Mouse (Mus musculus): ENCODE measurements around the gene Hes2.

The Hes2 gene

DNA sequence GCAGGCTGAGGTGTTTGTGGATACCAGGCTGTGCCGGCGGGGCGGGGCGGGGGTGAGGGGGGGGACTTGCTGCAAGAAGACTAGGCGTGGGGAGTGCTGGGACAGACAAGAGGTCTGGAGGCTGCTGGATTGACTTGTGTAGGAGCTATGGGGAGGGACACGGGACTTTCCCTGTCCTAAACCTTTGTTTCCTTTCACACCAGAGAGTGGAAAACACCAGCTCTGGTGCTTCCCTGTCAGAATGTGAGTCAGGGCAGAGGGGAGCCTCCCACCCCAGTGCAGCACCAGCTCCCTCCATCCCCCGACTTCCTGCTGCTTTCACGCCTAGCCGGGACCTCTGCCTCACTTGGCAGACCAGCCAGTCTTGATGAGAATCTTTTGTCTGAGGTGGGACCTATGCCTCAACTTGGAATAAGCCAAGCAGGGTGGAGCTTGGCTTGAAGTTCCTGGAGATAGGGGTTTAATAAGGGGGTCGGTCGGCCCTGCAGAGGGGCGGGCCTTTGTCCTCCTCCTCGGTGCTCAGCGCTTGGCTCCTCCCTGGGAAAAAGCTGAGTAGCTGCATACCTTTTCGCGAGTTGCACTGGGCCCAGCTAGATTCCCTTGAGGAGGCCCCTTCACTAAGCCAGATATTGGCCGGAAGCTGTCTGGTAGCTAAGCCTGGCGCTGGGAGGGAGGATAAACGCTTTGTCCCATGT, 27.0 kb downstream of the Hes2 start:
- peak; percentile 52 for DNase-seq (ENCODE audit: low read depth, low spot score)

DNA sequence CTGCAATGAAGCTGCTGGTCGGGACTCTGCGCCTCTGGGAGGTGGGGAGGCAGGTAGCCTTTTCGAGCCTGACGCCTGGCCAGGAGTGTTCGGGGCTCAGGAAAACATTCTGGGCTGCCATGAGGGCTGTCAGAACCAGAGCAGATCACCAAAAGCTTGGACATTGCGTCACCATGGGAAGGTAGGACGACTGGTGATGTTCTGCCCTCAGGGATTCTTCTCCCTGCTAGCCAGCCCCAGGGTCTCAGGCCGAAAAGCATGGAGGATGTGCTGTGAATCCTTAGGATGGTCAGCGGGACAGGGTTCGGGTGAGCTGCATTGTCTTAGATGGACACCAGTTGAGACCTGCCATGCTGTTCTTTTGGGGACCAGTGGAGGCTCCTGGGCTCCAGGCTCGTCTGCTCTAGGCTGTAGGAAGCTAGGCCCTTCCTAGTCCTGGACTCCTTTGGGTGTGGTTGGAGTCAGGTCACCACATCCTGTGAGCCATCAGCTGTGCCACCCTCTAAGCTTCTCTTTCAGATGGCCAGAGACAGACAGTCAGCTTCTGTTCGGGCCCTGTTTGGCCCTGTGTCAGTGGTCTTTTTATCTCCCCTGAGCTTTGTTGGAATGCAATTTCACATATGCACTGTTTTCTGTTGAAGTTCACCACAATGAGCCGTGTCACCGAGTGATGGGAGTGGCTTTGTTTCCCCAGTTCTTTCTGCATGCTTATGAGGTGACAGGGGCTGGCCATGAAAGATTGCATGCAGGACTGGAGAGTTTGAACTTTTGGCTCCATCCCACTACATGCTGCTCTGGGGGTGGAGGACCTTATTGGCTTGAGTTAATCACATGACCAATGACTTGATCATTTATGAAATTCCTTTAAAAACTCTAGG, 27.8 kb downstream of the Hes2 start:
- DNase-seq (ENCODE audit: low read depth, low spot score): peak; percentile 36

DNA sequence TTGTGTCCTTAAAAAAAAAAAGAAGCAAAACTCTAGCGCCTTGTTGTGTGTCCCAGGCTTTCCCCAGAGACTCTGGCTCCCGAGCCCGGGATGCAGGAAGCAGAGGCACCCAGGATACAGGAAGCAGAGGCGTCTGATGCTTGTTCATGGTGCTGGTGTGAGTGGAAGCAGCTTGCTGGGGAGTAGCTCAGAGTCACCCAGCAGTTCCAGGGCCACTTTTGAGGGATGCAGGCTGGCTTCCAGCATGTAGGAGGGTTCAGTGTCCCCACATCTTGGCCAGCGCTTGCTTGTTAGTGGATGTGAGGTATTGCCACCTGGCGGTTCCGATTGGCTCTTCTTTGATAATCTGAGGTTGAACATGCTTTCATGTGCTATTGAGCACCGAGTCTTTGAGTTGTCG, 28.5 kb downstream of the Hes2 start:
- DNase-seq (ENCODE audit: low read depth, low spot score): no peak

DNA sequence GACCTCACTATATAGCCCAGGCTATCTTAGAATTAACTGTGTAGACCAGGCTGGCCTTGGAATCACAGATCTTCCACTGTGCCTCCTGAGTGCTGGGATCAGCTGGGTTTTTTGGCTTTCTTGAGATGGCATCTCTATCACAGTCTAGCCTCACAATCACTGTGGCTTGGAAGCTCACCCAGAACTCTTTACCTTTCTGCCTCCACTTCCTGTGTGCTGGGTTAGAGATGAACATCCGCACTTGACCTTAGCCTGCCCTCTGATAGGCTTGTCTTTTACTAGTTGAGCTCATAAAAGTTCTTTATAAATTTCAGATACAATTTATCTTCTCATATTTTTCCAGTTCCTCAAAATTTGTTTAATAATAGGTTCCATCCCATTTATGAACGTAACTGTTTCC, 30.0 kb downstream of the Hes2 start:
- DNase-seq (ENCODE audit: low read depth, low spot score): no peak

DNA sequence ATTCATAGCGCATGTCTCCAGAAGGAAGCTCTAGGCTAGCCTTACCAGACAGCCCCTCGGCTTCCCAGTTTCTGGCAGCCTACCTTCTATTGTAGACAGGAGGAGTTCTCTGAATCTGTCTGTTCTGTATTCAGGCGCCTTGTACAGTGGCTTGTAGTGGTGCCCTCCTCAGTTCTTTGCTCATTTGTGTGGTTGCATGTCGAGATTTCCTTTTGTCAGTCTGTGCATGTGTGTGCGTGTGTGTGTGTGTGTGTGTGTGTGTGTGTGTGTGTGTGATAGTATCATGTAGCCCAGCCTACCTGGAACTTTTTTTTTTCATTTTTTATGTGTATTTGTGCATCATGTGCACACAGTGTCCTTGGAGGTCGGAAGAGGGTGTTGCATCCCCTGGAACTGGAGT, 30.4 kb downstream of the Hes2 start:
- no peak for DNase-seq (ENCODE audit: low read depth, low spot score)

DNA sequence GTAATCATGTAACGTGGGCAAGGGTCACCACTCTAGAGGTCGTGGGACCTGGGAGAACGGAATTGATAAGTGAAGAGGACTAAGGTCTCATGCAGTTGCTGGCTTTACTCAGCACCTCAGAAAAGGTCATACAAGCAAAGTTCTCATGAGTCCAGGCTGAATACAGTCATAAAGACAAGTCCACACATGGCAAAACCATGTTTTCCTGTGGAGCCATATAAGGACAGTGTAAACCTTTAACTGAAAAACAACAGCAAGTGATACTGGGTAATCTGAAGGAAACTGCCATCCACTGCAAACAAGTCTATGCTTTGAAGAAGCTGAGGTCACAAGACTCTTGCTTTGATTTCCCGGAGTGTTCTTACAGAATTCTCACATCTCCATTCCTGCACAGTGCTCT, 31.0 kb downstream of the Hes2 start:
- DNase-seq (ENCODE audit: low read depth, low spot score): no peak

DNA sequence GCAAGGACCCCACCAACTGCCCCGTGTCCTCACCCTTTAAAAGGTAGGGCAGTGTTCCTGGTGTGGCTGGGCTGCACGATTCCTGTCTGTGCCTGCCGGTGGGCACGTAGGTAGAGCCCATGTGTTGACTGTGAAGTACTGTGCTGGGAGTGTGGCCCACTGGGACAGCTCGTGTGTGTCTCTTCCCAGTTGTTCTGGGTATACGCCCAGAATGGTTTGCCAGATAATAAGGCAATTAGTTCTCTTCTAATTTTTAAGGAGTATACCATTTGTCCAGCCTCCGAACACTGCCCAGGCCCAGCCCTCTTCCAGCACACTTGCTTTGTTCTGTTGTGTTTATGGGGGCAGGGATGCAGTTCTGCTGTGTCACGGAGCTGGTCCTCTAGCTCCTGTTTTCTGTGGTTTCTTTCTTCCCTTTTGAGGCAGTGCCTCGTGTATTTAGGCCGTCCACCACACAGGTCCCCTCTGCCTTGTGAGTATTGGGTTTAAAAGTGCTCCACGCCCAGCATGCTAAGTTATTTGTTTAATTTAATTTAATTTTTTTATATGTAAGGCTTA, 31.5 kb downstream of the Hes2 start:
- no peak for DNase-seq (ENCODE audit: low read depth, low spot score)

DNA sequence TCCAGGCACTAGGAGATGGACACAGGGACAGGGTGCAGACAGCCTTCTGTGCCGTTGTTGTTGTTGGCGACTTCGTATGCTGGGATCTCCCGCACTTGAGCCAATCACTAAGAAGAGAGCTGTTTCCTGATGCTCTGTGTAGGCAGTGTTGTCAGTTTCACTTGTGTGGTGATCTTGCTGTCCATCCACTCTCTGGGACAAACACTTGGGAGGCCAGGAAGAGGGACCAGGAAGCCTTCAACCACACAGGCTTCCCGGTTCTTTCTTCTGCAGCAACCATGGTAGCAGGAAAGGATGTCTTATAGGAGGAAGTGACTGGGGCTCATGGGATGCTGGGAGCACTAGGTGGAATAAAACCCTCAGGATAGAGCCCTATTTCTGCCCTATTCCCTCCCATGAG, 32.0 kb downstream of the Hes2 start:
- no peak for DNase-seq (ENCODE audit: low read depth, low spot score)

DNA sequence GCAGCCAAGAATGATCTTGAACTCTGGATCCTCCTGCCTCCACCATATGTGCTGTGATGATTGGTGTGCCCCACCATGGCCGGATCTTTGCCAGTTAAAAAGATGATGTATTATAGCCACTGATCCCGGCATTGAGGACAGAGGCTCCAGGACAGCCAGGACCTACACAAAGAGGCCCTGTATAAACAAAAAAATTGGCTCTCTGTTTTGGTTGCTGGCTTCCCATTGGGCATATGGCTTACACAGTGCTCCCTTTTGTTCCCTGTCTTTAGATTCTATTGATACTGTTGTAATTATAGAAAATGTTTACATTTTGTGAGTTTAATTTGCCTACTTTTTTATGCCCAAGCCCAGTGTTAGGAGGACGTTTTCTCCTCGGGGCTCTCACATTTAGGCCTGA, 33.9 kb downstream of the Hes2 start:
- no peak for DNase-seq (ENCODE audit: low read depth, low spot score)

DNA sequence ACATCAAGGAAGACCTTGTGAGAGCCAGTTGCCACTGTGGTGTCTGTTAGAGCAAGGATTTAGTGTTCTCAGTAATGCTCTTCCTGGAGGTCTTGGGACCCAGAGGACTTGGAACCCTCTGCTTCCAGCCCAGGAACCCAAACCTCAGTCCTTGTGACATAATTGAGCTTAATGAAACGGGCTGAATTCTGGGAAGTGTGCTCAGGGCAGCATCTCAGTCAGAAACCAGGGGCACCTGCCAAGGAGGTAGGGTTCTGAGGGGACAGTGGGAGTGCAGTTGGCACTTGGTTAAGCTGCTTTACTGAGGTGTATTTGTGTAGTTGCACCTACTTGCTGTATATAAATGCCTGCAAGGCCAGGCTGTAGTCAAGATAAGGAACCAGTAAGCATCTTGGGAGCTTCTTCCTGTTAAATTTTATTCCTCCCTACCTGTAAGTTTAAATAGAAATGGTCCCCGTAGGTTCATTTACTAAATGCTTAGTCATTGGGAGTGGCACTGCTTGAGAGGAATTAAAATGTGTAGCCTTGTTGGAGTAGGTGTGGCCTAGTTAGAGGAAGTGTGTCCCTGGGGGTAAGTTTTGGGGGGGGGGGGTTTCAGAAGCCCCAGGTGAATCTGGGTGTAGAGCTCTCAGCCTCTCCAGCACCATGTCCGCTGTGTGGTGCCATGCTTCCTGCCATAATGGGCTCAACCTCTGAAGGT, 36.0 kb downstream of the Hes2 start:
- no peak for DNase-seq (ENCODE audit: low read depth, low spot score)

DNA sequence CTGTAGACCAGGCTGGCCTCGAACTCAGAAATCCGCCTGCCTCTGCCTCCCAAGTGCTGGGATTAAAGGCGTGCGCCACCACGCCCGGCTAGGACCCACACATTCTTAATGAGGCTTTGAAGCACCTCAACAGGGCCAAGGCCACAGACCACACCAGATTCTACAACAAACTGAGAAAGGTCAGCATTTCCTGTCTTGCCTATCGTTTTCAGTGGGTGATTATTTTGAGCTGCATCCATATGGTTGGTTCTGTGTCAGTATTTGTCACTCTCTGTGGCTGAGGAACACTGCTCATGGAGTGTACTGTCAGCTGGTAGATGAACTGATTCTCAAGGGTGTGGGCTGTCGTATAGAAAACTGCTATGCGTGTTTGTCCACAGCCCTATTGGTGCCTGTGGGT, 37.6 kb downstream of the Hes2 start:
- DNase-seq (ENCODE audit: low read depth, low spot score): no peak

DNA sequence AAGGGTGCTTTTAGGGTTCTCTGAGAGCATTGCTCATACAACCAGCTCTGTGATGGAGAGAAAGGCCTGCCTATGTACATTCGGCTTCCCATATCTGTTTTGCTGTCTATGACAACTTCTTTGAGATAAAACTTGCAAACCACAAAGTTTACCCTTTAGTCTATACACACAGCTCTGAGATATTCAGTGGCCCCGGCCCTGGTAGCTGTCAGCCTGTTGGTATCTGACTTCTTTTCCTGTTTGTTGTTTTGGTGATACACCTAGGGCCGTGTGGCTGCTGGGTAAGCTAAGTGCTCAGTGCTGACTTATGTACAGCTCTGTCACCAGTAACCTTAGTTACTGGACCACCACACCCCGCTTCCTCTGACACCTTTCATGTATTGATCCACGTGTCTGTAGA, 38.9 kb downstream of the Hes2 start:
- no peak for DNase-seq (ENCODE audit: low read depth, low spot score)

DNA sequence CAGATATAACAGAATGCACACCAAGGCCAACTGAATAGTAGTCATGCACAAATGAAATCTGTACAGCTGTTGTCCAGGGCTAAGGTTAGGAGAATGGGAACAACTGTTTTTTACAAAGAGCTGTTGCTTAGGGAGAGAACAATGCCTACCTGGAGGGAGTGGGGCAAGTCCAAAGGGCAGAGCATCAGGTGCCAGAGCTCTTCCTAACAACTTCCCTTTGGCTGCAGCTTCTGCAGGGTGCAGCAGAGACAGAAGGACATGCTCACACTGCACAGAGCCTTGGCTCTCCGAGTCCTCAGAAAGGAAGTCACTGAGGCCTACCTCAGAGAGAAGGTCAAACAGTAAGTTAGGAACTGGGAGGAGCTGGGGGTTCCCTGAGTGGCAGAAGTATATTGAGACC, 41.0 kb downstream of the Hes2 start:
- DNase-seq (ENCODE audit: low read depth, low spot score): no peak

DNA sequence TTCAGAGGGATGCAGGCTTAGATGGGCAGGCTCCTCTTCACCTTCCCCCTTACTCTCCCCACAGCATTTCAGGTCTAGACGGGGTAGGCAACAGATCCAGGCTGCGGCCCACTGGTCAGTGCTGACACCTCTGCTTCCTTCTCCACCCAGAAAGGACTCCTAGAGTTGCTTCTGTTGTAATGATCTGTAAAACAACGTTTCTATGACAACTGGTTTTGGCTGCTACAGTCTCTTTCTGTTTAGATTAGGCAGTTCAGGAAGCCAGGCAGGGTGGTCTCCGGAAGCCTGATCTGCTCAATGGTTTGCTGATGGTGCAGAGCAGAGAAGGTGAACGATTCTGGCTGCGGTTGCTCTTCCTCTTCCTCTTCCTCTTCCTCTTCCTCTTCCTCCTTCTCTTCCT, 42.8 kb downstream of the Hes2 start:
- DNase-seq (ENCODE audit: low read depth, low spot score): no peak

DNA sequence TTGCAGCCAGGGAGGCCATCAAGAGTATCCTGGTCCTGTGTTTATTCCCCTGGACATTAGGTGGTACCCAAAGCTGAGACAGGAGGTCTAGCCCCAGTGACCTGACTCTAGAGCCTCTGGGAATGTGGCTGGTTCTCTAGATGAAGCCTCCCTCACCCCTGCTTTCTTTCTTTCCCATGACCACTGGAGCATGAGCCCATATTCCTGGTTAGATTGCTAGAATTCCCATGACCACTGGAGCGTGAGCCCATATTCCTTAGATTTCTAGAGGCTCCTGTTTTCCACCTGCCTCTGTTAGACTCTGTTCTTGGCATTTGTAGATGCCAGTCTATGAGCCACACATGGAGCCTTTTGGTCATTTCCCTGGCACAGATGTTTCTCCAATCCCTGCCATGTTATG, 43.8 kb downstream of the Hes2 start:
- DNase-seq (ENCODE audit: low read depth, low spot score): no peak

DNA sequence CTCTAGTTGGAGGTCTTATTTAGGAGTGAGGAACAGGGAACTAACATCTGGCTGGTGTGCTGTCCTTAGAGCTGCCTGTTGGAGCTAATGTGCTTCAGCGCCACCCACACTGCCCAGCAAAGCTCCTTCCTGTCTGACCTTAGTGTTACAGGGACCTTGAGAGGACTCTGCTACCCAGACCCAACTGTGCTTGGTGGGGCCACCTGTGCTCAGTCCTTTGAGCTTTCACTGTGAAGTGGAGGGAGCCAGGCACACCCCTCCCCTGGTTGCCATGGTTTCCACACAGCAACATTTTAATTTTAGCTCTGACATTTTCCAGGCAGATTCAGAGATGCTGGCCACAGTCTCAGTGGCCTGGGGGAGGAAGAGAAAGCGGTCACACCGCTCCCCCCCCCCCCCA, 44.2 kb downstream of the Hes2 start:
- DNase-seq (ENCODE audit: low read depth, low spot score): no peak

DNA sequence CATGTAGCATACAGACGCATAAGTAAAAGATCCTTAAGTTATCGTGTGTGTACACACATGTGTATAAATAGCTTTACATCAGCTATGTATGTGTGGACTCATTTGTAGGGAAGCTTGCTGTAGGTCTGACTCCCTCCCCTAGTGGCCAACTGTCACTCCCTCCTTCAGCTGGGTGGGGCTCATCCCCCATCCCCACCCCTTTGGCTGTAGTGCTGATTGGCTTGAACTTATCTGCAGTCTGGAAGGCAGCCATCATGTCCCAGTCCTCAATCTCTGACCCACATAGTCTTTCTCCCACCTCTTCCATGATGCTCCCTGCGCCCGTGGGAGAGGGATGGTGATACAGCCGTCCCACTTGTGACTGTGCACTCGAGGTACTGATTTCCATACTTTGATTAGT, 46.0 kb downstream of the Hes2 start:
- no peak for DNase-seq (ENCODE audit: low read depth, low spot score)

DNA sequence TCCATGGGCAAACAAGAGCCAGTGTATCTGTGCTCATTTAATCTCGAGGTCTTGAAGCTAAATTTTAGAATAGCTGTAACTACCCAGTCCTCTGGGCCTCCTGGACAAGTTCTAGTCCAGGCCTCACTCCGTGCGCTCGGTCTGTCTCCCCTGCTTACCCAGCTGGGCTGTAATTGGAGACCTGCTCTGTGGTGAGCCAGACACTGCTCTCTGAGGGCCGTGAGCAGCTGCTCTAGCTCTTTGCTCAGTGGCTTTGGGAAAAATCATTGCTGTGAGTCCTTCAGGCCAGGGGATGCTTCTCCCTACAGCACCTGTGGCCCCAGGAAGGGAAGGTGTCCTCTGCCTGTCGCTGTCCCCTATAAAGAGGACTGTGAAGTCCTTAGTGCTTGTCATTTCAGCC, 47.5 kb downstream of the Hes2 start:
- DNase-seq (ENCODE audit: low read depth, low spot score): peak; percentile 33

DNA sequence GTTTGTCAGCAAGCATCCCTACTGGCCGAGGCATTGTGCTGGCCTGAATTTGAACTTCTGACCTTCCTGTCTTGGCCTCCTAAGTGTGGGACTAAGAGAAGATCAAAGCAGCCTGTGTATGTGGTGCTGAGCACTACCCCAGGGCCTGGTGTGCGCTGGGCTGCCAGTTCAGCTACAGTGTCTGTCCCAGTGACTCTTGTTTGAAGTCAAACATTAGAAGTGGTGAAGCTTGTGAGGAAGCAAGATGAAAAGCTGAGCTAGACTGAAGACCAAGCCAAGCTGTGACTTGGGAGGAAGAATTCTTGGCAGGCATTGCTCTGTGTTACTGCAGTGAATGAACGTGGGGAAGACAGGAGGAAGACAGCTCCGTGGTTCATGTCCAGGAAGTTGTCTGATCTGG, 51.0 kb downstream of the Hes2 start:
- no peak for DNase-seq (ENCODE audit: low read depth, low spot score)

All from mesoderm, embryonic 11.5 days (tissue).